Mouse (Mus musculus) neural tube, embryonic 10.5 days (tissue): ENCODE results near the gene Cryzl1.
A peak's percentile ranks its signal among the peaks of the same experiment; 100 is the strongest.

ENCODE experiments used
- DNase-seq: peaks from one replicate; pipeline ENCODE4 v3.0.0-alpha.2; 2017; ENCODE audit warnings: low spot score; ENCODE audit errors: extremely low spot score

Gene Cryzl1

DNA sequence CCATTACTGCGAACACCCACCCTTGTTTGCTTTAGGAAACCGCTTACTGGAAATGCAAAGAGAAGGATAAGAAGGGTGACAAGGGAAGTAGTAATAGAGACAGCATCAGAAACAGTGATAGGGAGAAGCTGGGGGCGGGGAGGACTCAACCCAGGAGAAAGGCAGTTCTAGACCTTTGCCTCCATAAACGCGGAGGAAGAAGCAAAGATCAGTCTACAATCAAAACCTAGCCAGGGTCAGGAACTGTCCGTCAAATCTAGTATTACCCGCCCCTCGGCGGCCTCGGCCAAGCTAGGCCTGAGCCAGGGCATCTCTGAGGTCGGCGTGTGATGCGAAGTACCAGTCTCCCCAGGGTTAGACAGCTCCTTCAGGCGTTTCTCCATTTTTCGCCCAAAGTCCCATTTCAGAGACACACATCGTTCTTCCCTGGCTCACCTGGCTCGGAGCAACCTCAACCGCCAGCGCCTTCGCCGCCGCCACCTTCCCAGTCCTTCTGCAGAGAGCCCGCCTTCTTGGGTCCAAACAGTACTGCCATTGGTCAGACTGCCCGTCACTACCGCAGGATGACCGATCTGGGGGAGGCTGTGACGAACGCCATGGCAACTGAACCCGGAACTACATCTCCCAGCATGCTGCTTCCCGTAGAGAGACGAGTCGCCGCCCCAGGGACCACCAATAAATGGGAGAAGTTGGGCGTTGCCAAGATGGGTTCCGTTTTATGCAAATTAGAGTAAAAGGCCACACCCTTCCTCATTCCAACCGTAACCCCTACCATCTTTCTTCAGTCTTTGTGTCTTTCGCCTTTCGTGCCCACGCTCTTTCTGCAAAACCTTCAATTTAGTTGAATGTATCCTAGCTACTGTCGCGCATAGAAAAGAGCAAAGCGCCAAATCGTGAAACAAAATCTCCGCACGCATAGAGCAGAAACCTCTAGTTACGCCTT is at the start of gene Cryzl1:
Cryzl1 (minus strand) TSS at position 853 of the 943 bp plus-strand sequence.
- DNase-seq = peak; percentile 92

DNA sequence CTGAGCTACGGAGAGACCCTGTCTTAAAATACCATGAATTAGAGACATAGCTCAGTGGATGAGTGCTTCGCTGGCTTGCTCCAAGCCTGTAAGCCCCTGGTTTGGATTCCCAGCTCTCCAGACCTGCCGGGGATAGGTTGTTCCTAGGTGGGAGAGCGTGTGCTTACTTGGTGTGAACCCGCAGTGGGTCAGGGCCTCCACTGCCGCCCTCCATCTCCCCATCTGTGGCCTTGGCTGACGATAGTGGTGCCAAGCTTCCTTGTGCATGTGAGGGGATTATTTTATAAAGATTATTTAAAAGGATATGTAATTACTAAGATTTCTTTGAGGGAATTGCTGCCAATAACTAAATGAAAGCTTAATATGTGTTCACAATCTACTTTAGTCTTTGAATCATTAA is 43.8 kb upstream of the Cryzl1 start:
- DNase-seq = no peak

DNA sequence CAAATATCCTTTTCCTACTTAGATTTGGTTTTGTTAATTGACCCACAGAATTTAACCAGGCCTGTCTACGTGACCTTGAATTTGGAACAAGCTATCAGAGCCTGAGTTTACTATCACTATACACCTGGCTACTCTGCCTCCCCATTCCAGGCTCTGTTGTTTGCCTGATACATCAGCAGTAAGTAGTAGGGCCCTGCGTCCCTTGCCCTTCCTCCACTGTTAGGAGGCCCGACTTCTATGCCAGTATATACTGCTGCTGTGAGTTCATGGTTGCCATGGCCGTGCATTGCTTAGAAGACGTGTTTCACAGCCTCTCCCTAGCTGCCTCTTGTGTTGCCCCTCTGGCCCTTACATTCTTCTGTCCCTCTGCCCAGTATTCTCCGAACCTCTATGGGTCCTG is 42.6 kb upstream of the Cryzl1 start:
- no peak for DNase-seq

DNA sequence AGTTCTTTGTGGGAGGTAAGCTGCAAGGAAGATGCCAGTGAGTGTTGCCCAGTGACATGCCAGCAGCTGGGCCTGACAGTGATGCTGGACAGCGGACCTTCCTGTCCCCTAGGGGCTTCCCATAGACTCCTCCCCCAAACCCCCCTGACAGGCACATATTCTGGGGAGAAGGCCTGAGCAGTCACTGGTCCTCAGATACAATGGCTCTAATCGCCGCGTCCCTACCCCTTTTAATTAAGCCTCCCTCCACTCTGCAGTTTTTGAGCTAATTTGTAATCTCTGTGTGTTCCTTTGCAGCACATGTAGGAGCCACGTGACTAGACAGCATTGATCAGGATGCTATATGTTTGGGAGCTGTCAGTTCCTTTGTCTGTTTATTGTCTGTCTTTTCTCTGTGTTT is 41.9 kb upstream of the Cryzl1 start:
- peak; percentile 59 for DNase-seq

DNA sequence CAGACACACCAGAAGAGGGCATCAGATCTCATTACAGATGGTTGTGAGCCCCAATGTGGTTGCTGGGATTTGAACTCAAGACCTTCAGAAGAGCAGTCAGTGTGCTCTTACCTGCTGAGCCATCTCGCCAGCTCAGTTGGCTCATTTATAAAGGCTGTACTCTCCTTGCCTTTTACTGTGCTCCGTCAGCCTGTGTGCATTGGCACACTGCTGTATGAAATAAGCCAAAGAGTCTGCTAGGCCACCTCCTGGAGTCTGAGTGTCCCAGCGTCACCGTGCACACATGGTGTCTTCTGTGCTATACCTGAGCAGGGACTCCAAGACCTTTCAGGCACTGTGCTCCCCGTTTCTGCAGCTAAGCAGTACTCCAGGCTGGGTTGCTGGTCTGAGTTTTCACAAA is 41.1 kb upstream of the Cryzl1 start:
- DNase-seq = no peak

DNA sequence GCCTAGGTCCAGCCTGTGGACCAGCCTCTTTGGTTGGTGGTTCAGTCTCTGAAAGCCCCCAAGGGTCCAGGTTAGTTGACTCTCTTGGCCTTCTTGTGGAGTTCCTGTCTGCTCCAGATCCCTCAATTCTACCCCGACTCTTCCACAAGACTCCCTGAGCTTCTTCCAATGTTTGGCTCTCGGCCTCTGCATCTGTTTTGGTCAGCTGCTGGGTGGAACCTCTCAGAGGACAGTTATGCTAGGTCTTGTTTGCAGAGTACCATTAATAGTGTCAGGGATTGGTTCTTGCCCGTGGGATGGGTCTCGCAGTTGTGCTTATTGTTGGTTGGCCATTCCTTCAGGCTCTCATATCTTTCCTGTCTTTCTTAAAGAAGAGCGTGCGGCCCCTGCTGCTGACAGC is 39.8 kb upstream of the Cryzl1 start:
- no peak for DNase-seq

DNA sequence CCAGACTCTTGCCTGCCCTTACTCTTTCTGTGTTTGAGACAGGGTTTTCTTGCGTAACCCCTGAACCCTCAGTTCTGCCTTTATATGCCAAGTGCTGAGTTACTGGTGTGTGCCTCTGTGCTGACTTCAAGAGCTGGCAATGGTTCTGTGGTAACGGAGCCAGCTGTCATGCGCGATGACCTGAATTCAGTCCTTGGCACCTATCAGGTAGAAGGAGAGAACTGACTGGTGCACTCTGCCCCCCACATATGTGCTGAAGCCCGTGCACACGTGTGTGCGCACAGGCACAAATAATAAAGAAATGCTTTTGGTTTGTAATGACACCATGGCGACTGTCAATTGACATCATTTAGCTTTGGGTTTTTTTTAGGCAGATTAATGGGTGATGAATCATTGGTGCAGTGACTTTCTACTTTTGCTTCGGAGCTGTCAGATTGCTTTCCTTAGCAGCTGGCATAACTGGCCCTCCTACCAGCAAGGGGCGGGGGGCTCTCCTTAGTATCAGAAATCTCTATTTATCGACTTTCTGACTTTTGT is 38.5 kb upstream of the Cryzl1 start:
- DNase-seq = no peak

DNA sequence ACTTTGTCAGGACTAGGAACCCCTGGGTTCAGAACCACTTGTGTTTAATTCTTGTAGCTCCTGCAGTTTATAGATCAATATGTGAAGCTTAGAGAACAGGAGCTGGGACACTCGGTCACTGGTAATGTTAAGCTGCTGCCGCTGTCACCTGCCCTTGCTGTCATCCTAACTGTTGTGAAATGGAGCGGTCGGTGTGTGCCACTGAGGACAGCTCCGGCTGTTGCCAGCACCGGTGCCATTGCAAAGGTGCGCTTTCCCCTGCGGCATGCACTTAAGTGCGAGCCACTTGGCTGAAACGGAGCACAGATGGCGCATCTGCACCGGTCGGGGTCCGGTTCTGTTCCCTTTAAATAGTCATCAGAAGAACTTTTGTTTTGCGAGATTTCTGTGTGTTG is 37.0 kb upstream of the Cryzl1 start:
- DNase-seq = no peak

DNA sequence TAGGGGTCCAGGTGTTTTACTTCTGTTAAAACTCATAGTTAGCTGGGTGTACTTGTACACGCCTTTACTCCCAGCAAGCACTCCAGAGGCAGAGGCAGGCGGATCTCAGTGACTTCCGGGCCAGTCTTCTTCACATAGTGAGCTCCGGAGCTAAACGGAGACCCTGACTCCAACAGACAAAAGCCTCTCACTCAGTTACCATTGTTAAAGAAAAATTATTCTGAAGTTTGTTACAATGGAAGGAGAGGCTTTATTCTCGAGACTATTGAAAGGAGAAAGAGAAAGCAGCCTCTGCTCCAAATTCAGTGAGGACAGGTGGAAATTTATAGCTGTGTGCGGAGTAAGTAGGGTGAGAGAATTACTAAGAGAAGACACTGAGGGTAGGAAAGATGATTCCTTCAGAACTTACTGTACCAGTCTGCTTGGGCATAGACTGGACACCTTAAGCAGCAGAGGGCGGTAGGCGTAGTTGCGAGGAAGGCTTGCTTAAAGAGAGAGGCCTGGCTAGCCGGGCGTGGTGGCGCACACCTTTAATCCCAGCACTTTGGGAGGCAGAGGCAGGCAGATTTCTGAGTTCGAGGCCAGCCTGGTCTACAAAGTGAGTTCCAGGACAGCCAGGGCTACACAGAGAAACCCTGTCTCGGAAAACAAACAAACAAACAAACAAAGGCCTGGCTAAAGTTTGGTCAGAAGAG is 36.5 kb upstream of the Cryzl1 start:
- DNase-seq = no peak

DNA sequence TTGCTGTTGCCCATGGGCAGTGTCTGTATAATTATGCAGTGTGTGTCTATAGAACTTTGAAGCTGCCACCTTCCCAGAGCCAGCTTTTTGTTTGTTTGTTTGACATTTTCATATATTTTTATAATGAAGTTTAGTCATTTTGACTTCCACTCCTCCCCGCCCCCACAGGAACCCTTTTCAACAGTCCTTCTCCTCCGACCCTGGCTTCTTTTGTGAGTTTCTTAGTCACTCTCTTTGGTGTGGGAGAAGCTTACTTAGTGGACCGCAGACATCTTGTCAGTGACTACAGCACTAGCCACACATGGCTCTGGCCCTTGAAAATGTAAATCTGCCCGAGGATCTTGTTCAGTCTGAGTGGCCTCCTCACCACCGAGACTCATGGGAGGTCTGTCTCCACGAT is 35.6 kb upstream of the Cryzl1 start:
- no peak for DNase-seq

DNA sequence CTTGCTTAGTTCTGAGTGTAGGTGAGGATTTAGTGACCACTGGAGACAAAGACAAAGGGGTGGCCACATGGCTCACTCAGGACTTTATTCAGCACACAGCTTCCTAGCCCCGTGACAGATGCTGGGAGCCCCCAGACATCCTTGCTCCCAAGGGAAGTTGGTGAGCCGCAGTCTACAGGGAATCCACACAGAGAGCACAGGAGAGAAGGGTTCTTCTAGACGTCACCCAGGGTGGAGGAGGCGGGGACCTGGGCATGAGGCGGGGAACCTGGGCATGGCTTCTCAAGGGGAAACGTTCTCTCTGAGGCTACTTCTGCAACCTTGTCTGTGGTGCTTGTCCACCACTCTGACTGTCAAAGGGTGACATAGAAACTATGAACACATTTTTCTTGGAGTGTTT is 35.2 kb upstream of the Cryzl1 start:
- DNase-seq = no peak

DNA sequence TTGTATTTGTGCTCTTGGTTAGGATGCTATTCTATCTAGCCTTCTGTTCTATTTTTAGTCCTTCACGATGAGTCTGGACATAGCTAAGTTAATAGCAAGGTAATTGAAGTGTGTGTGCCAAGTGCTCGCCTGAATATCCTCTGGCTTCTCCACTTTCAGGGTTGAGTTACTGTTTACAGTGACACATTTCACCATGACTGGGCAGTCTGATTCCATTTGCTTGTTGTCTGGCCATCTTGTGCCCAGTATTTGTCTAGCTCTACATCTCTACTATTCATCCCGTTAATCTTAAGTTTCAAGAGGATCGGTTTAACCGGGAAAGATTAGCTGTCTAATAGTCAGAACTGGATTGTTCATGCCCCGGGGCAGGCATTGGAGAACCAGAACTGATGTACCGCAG is 33.7 kb upstream of the Cryzl1 start:
- DNase-seq = no peak

DNA sequence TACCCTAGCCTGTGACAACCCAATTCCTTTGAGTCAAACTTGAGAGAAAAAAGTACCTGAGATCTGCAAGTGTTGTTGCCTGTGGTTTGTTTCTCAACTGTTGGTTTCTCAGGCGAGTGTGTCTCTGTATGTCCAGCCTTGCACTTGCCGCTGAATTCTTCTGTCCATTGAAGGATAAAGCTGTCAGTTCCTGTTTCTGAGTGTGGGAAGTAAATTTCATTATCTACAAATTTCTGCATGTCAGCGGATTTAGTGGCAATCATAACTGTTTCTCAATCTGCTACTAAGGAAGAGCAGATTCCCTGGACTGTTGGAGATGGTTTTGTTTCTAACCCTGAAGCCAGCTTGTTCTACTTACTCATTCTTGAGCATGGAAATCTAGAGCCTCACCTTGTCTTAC is 33.0 kb upstream of the Cryzl1 start:
- no peak for DNase-seq

DNA sequence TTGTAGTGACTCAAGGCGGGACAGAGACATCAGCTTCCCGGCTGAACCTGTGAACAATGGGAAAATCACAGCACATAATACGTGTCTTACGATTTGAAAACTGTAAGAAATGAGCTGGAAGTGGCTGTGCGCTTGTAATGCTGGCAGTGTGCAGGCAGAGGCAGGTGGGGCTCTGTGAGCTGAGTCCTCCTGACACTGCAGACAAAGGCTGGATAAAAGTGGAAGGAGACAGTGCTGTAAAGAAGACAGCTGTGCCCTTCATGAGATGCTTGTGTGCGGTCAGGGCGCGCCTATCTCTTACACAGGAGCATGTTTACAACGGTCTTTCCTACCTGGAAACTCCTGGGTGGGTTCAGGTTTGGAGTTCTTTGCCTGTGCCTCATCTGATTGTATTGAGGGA is 32.4 kb upstream of the Cryzl1 start:
- DNase-seq = no peak

DNA sequence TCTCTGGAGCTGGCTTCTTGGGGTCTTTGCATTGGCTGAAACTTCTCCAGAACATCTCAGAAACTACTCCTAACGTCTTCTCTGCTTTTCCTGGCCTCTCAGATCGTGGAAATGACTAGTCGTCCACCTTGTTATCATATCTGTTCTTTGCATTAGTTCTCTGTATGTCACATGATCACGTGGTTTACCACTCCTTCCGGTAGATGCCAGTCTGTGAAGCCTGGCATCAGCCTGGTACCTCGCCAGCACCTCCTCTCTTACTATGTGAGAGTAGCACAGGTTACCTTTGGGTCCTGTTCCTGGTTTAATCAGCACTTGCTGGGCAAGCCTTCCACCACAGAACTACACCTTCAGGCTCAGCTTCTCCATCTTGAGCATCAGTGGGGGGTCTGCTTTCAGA is 26.2 kb upstream of the Cryzl1 start:
- no peak for DNase-seq

DNA sequence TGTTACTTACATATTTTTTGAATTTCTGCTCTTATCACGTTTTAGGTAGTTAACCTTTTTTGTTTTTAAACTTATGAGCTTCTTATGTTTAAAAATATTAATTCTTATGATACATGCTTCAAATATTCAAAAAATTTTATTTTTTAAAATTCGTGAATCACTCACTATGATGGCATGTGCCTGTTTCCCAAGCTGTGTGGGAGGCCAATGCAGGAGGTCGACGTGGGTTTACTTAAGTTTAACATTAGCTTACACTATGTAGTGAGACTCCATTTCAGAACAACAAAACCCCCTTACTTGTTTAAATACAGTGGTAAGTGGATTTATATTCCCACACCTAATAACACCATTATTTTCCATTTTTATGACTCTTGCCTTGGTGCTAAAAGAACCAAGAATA is 24.8 kb upstream of the Cryzl1 start:
- DNase-seq = no peak

DNA sequence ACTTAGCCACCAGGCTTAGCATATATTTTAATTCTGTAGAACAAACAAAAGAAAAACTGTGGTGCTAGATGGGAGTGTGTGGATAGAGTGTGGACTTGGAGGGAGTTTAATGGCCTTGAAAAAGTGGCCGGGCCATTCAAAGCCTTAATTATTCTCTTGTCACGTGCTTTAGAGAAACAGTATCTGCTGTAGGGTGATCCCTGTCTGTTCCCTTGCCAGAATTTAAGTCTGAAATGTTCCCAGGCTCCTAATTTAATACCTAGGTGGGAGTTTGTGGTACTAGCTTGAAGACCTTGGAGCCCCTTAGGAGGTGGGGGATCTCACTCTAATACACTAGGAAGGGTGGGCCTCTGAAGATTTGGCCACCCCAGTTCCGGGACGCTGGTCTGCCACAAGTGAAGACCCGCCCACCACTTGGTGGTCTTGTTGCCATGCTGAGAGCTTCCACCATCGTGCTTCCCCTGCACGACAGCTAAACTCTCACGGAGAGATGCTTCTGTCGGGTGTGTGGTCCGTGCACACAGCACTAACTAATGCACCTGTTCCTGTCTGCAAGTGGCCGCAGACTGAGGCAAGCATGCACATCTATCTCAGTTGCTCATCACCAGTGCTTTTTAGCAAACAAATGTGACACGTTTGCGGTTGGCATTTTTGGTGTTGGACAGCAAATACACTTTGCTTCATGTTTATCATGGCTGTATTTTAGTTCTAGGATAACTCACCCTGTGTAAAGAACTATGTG is 23.0 kb upstream of the Cryzl1 start:
- no peak for DNase-seq

DNA sequence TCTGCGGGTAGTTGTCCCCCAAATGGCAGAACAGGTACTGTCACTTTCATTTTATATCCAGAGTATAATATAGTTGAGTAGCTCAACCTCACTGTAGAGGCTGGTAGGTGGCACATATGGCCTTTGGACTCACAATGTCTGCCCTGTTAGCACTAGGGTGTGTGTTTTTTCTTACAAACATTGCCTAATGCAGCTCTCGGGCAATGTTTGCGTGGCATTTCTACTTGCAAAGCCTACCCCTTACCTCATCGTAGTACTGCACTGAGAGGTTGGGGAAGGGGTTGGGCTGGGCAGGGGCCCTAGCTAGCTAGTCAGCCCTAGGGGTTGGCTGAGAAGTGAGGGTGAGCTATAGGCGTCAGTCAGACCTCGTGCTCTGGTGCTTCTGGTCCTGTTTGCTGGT is 18.8 kb upstream of the Cryzl1 start:
- no peak for DNase-seq

DNA sequence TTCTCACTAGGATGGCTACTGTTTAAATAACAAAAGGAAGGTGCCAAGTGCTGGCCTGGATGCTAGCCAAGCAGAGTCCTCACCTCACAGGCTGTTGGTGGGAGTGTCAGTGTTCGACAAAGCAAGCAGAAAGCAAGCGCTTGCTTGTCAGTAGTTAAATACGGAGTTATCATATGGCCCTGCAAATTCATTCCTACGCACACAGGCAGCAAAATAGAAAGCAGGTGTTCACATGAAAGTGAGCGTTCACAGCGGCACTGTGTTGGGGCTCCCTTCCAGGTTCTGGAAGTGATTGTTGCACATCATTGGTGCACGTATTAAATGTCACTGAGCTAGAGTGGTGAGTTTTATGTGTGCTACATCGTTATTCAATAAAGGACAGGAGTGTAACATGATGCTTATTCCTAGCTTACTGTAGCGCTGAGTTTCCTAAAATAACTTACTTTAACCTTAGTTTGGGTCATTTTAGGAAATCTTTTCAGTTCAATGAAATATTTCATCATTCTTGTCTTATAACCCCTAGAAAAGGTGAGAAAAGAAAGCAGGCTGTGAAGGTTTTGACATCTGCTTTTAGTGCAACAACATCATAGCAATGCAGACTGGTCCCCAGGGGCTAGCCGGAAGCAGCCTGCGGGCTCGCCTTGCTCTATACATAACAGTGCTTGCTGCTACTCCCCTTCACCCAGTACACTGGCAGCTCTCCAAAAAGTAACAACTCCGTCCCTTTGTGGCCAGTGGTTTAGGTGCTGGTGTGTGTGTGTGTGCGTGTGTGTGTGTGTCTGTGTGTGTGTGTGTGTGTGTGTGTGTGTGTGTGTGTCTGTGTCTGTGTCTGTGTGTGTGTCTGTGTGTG is 17.6 kb upstream of the Cryzl1 start:
- DNase-seq = no peak

DNA sequence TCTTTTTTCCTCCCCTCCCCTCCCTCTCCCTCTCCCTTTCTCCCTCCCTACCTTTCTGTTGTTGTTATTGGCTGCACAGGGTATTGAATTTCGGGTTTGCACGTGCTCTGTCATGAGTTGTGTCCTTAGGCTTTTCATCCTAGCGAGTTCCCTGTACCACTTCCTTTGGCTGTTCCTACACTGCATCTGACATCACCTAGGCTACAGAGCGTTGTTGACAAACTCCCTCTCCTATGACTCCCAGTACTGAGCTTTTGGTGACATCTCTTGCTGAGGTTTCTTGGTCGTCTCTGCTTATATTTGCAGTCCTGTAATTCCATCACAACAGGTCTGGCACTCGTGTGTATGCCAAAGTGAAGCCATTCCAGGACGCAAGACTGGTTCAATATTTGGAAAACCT is 14.3 kb upstream of the Cryzl1 start:
- DNase-seq = no peak

DNA sequence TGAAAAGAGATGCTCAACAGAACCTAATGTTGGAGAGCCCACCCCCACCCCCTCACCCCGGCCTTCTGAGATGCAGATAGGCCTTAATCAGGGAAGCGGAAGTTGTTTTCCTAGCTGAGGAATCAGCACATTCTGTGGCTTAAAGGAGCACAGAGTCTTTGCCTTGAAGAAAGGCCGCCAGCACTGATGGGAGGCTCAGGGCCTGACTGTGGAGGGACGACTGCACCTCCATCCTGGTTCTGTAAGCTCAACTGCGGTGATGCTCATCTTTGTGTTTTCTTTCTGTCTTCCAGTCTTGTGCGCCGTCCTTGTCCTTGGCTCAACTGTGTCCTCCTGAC is 12.1 kb upstream of the Cryzl1 start:
- DNase-seq = no peak
